Mouse (Mus musculus) adrenal gland, postnatal 10 days (tissue): ENCODE data around the gene Slc1a2. TPM values are rescaled to one million over a fixed set of nuclear protein-coding genes. Genes with fewer than 3 reads are reported as not detected.

Experiments used
- DNase-seq: peaks from one replicate; pipeline ENCODE4 v3.0.0; 2021; ENCODE audit warnings: mixed read lengths
- total RNA-seq, 2 experiments: library from RNA; stranded (reverse); gene quantifications; 2 replicates each; pipeline ENCODE4 v1.2.3; 2021

The Slc1a2 gene
- total RNA-seq, 2 experiments from 2014 or later, result 0.61 to 1.4 TPM

GRCm38 (mm10) chr2:102715754-102716153 is 57.3 kb downstream of the Slc1a2 start:
- DNase-seq, result no peak

- DNase-seq, result no peak
Observed at GRCm38 (mm10) chr2:102721859-102722258, 63.4 kb downstream of the Slc1a2 start.

GRCm38 (mm10) chr2:102725054-102725453 is 66.6 kb downstream of the Slc1a2 start:
- DNase-seq, result no peak

- no peak for DNase-seq
Observed at GRCm38 (mm10) chr2:102730386-102730785, 71.9 kb downstream of the Slc1a2 start.

- no peak for DNase-seq
Observed at GRCm38 (mm10) chr2:102730788-102731187, 72.3 kb downstream of the Slc1a2 start.

- DNase-seq, result no peak
Observed at GRCm38 (mm10) chr2:102733128-102733527, 74.7 kb downstream of the Slc1a2 start.

- DNase-seq, result no peak
Observed at GRCm38 (mm10) chr2:102734055-102734454, 75.6 kb downstream of the Slc1a2 start.

GRCm38 (mm10) chr2:102735031-102735430 is 76.6 kb downstream of the Slc1a2 start:
- no peak for DNase-seq

- no peak for DNase-seq
Observed at GRCm38 (mm10) chr2:102735811-102736210, 77.4 kb downstream of the Slc1a2 start.

- DNase-seq, result no peak
Observed at GRCm38 (mm10) chr2:102736490-102736889, 78.0 kb downstream of the Slc1a2 start.

- DNase-seq, result no peak
Observed at GRCm38 (mm10) chr2:102738852-102739251, 80.4 kb downstream of the Slc1a2 start.

- DNase-seq, result no peak
Observed at GRCm38 (mm10) chr2:102742685-102743084, 84.2 kb downstream of the Slc1a2 start.

GRCm38 (mm10) chr2:102743918-102744696 is 85.6 kb downstream of the Slc1a2 start:
- peak; percentile 73 for DNase-seq

GRCm38 (mm10) chr2:102745259-102745906 is 86.9 kb downstream of the Slc1a2 start:
- DNase-seq, result peak; percentile 23

GRCm38 (mm10) chr2:102747758-102748157 is 89.3 kb downstream of the Slc1a2 start:
- DNase-seq, result no peak

GRCm38 (mm10) chr2:102749926-102750325 is 91.5 kb downstream of the Slc1a2 start:
- DNase-seq, result no peak

- no peak for DNase-seq
Observed at GRCm38 (mm10) chr2:102751846-102752245, 93.4 kb downstream of the Slc1a2 start.

- no peak for DNase-seq
Observed at GRCm38 (mm10) chr2:102757241-102757860, 98.9 kb downstream of the Slc1a2 start.

- no peak for DNase-seq
Observed at GRCm38 (mm10) chr2:102759479-102759878, 101.0 kb downstream of the Slc1a2 start.

GRCm38 (mm10) chr2:102760284-102761072 is 102.0 kb downstream of the Slc1a2 start:
- DNase-seq, result peak; percentile 9

- no peak for DNase-seq
Observed at GRCm38 (mm10) chr2:102763176-102763575, 104.7 kb downstream of the Slc1a2 start.

GRCm38 (mm10) chr2:102763991-102764390 is 105.5 kb downstream of the Slc1a2 start:
- DNase-seq, result no peak
